Mouse (Mus musculus): ENCODE results near the gene Grk6. TPM values are rescaled to one million over a fixed set of nuclear protein-coding genes. Genes with fewer than 3 reads are reported as not detected.
A peak's percentile ranks its signal among the peaks of the same experiment; 100 is the strongest.

The Grk6 gene
- total and polyA plus RNA-seq, 3 experiments, result 83.2 to 96.7 TPM; not detected in 1

DNA sequence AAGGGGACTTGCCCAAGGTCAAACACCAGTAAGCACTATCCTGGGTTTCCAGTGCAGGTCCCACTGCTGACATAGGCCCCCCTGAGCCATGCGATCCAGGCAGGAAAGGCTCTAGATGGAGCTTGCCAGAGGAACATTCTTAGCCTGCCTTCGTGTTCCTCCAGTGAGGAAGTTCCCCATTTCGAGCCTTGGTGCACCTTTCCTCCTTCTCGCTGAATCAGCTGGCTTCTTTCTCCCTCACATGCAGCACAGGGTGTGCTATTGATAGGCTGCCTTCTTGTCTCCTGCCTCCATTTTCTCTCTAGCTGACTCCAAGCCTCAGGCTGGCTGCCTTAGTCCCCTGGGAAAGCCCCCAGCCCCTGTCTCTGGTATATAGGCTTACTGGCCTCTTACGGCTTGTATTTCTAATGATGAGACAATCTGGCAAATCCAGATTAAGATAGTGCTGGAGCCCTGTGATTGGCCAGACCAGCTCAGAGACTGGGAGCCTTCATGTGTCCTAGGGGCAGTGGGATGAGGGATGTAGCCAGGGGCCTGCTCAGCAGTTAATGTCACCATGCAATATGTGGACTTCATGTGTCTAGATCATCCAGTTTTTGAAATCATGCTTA lies 21.1 kb downstream of the Grk6 start:
- Histone ChIP-seq H3K9me3 (replicated peaks; ENCODE audit: insufficient read depth, low read length) (no peaks in the 10 kb centered on the region), H3K27ac (ENCODE audit: control insufficient read depth, low read depth, low read length) (no peak overlapping the region), H3K36me3 (ENCODE audit: control insufficient read depth in 1 of 2, insufficient read depth in 2 of 2, low read length in 2 of 2) (no peaks in the 10 kb centered on the region), H3K9ac (ENCODE audit: control insufficient read depth, low read depth, low read length, poor library complexity, severe bottlenecking) (no peak overlapping the region), H3K79me2 (ENCODE audit: control insufficient read depth, insufficient read depth, low read length, poor library complexity) (no peaks in the 10 kb centered on the region), H3K4me1 (ENCODE audit: control insufficient read depth in 1 of 2, insufficient read depth in 2 of 2, low read length in 2 of 2) (no peaks in the 10 kb centered on the region; a peak in 1 of 4 replicates), H3K4me3 (ENCODE audit: control insufficient read depth in 1 of 2, insufficient read depth in 1 of 2, low read depth in 2 of 2, low read length in 2 of 2) (no peak overlapping the region), H3K27me3 (ENCODE audit: control insufficient read depth in 1 of 2, insufficient read depth in 2 of 2, low read length in 2 of 2) (no peaks in the 10 kb centered on the region)
- DNase-seq (ENCODE audit: low read depth, low spot score), result peak; percentile 51
- no peak for TF ChIP-seq SMC3 (IDR thresholded peaks at IDR 0.05; ENCODE audit: low read depth, low read length)
- no peak for TF ChIP-seq MAZ (IDR thresholded peaks at IDR 0.05; ENCODE audit: low read depth, low read length)
- TF ChIP-seq ETS1 (IDR thresholded peaks at IDR 0.05; ENCODE audit: low read depth, low read length), result no peak
- no peak for TF ChIP-seq ZNF384 (IDR thresholded peaks at IDR 0.05; ENCODE audit: low read depth, low read length)
- TF ChIP-seq CHD1 (IDR thresholded peaks at IDR 0.05; ENCODE audit: low read depth, low read length), result no peak

DNA sequence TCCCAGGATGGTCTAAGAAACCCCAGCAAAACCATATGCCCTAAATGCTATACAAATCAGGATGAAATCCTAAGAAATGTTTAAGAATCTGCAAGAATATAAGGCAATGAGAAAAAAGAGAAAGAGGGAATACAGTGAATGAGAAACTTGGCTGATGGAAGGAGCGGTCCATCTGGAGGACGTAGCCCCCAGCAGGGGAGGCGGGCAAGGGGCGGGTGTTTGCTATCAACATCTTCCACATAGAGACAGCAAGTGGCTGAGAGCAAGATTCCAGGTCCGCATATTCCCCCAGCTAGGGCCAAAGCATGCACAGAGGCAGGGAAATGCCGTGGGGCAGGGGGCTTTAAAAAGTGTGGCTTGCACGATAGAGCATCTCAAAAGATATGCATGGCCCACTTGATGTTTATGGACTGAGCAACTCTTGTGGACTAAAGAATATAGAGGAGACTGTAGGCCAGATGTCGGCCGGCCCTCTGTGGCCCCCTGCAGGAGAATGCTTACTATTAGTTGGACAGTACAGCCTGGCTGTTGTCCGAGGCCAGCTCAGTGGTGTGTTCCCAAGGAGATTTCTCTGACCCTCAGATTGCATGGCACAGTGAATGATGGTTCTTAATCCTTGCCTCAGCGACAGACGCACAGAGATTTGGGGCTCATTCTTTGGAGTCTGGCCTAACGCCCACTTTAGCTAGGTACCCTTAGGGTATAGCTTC lies 24.1 kb downstream of the Grk6 start:
- Histone ChIP-seq H3K27me3 (ENCODE audit: control insufficient read depth in 1 of 2, insufficient read depth in 2 of 2, low read length in 2 of 2) (no peaks in the 10 kb centered on the region), H3K27ac (ENCODE audit: control insufficient read depth, low read depth, low read length) (no peak overlapping the region), H3K9ac (ENCODE audit: control insufficient read depth, low read depth, low read length, poor library complexity, severe bottlenecking) (no peak overlapping the region), H3K36me3 (ENCODE audit: control insufficient read depth in 1 of 2, insufficient read depth in 2 of 2, low read length in 2 of 2) (no peaks in the 10 kb centered on the region), H3K4me3 (ENCODE audit: control insufficient read depth in 1 of 2, insufficient read depth in 1 of 2, low read depth in 2 of 2, low read length in 2 of 2) (no peak overlapping the region), H3K79me2 (ENCODE audit: control insufficient read depth, insufficient read depth, low read length, poor library complexity) (no peaks in the 10 kb centered on the region; the same call in 1 of the 2 replicates), H3K4me1 (ENCODE audit: control insufficient read depth in 1 of 2, insufficient read depth in 2 of 2, low read length in 2 of 2) (no peaks in the 10 kb centered on the region; a peak in 2 of 4 replicates), H3K9me3 (replicated peaks; ENCODE audit: insufficient read depth, low read length) (no peaks in the 10 kb centered on the region)
- TF ChIP-seq CTCF (IDR thresholded peaks at IDR 0.05 in 2 of 3, conservative IDR thresholded peaks at IDR 0.05 in 1 of 3; ENCODE audit: control insufficient read depth in 1 of 3, insufficient read depth in 1 of 3, low read depth in 2 of 3, low read length in 3 of 3, poor library complexity in 1 of 3, severe bottlenecking in 1 of 3) (peak in 2 of 3 experiments; percentile 32 to 34; a peak in 5 of 6 replicates), RAD21 (IDR thresholded peaks at IDR 0.05; ENCODE audit: low read depth, low read length) (peak; percentile 15), NELFE (IDR thresholded peaks at IDR 0.05; ENCODE audit: low read depth, low read length) (no peak), MXI1 (IDR thresholded peaks at IDR 0.05; ENCODE audit: low read depth, low read length) (no peak), SMC3 (IDR thresholded peaks at IDR 0.05; ENCODE audit: low read depth, low read length) (peak; percentile 33), POLR2A (IDR thresholded peaks at IDR 0.05; ENCODE audit: control insufficient read depth in 1 of 2, insufficient read depth in 1 of 2, low read depth in 1 of 2, low read length in 2 of 2, poor library complexity in 1 of 2) (peak in 1 of 2 experiments; percentile 1; a peak in 1 of 4 replicates)
- no peak for DNase-seq (ENCODE audit: low read depth, low spot score)

DNA sequence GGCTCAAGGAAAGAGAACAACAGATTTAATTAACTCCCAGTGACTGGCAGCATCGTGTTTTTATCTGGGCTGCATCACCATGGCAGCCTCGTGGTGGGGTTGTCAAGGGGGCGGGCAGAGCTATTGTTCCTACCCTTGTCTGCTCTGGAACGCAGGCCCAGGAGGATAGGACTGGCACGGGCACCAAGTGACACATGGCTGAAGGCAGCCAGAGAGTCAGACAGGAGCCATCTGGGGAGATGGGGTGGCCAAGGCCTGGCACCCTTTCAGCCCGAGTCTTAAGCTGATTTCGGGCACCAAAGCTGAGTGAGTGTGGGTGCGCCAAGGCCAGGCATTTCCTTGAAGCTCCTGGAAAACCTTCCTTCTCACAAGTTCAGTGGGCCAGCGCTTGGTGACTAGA lies 25.5 kb downstream of the Grk6 start:
- Histone ChIP-seq H3K9me3 (replicated peaks; ENCODE audit: insufficient read depth, low read length) (no peaks in the 10 kb centered on the region), H3K4me3 (ENCODE audit: control insufficient read depth in 1 of 2, insufficient read depth in 1 of 2, low read depth in 2 of 2, low read length in 2 of 2) (no peak overlapping the region), H3K79me2 (ENCODE audit: control insufficient read depth, insufficient read depth, low read length, poor library complexity) (no peaks in the 10 kb centered on the region; the same call in 1 of the 2 replicates), H3K9ac (ENCODE audit: control insufficient read depth, low read depth, low read length, poor library complexity, severe bottlenecking) (no peak overlapping the region), H3K4me1 (ENCODE audit: control insufficient read depth in 1 of 2, insufficient read depth in 2 of 2, low read length in 2 of 2) (peaks cover 0 to 4% of the 10 kb centered on the region in 2 experiments; a peak in 2 of 4 replicates), H3K36me3 (ENCODE audit: control insufficient read depth in 1 of 2, insufficient read depth in 2 of 2, low read length in 2 of 2) (no peaks in the 10 kb centered on the region), H3K27me3 (ENCODE audit: control insufficient read depth in 1 of 2, insufficient read depth in 2 of 2, low read length in 2 of 2) (no peaks in the 10 kb centered on the region), H3K27ac (ENCODE audit: control insufficient read depth, low read depth, low read length) (no peak overlapping the region)
- 0 out of 2 replicates have a peak, but pooled peaks have one; percentile 6 for TF ChIP-seq POLR2AphosphoS2 (IDR thresholded peaks at IDR 0.05; ENCODE audit: low read length)
- TF ChIP-seq HCFC1 (IDR thresholded peaks at IDR 0.05; ENCODE audit: low read depth, low read length), result no peak
- 0 out of 4 replicates have a peak, but pooled peaks of 1 of the 2 experiments have one; percentile 8 for TF ChIP-seq POLR2A (IDR thresholded peaks at IDR 0.05; ENCODE audit: control insufficient read depth in 1 of 2, insufficient read depth in 1 of 2, low read depth in 1 of 2, low read length in 2 of 2, poor library complexity in 1 of 2)
- DNase-seq (ENCODE audit: low read depth, low spot score), result no peak
